Mouse (Mus musculus) limb, embryonic 14.5 days (tissue): ENCODE data around the gene Gm17490. TPM values are rescaled to one million over a fixed set of nuclear protein-coding genes. Genes with fewer than 3 reads are reported as not detected.
"Not testable (repeated sequence)": the region's sequence is repeated elsewhere in the genome, so short reads cannot be mapped to it uniquely, and the experiment has no call there.

Experiments
- ATAC-seq: fragments of 200-750 bp; cut with Nextera tagmentation; 2 replicates; pipeline ENCODE4 v1.8.0; 2017; ENCODE audit warnings: low read depth, moderate number of reproducible peaks, moderate TSS enrichment; ENCODE audit not compliant: low FRiP score
- DNase-seq: peaks from one replicate; pipeline ENCODE4 v3.0.0-alpha.2; 2015; ENCODE audit warnings: low spot score
- H3K27ac ChIP-seq: fragments of 300-500 bp; sonication (generic); replicated peaks from 2 replicates; pipeline ENCODE4 v1.5.1; 2014; ENCODE audit warnings: low read depth, mild to moderate bottlenecking, low read length, moderate library complexity, mixed read lengths
- H3K27me3 ChIP-seq: fragments of 300-500 bp; sonication (generic); 2 replicates; pipeline ENCODE4 v1.6.1; 2014; ENCODE audit warnings: low read length, mixed read lengths; ENCODE audit not compliant: control insufficient read depth, insufficient read depth
- H3K36me3 ChIP-seq: fragments of 300-500 bp; sonication (generic); 2 replicates; pipeline ENCODE4 v1.6.1; 2014; ENCODE audit warnings: mild to moderate bottlenecking, low read length, moderate library complexity, mixed read lengths; ENCODE audit not compliant: control insufficient read depth, insufficient read depth
- H3K4me1 ChIP-seq: fragments of 300-500 bp; sonication (generic); 2 replicates; pipeline ENCODE4 v1.6.1; 2014; ENCODE audit warnings: antibody characterized with exemption, low read length, mixed read lengths; ENCODE audit not compliant: control insufficient read depth, insufficient read depth
- H3K4me2 ChIP-seq: fragments of 300-500 bp; sonication (generic); replicated peaks from 2 replicates; pipeline ENCODE4 v1.6.1; 2014; ENCODE audit warnings: low read depth, mild to moderate bottlenecking, low read length, moderate library complexity; ENCODE audit not compliant: severe bottlenecking
- H3K4me3 ChIP-seq: fragments of 300-500 bp; sonication (generic); replicated peaks from 2 replicates; pipeline ENCODE4 v1.5.1; 2014; ENCODE audit warnings: low read length
- H3K9ac ChIP-seq: fragments of 300-500 bp; sonication (generic); 2 replicates; pipeline ENCODE4 v1.6.1; 2014; ENCODE audit warnings: mild to moderate bottlenecking, low read depth, low read length, moderate library complexity; ENCODE audit not compliant: severe bottlenecking
- H3K9me3 ChIP-seq: fragments of 300-500 bp; sonication (generic); 2 replicates; pipeline ENCODE4 v1.6.1; 2016; ENCODE audit warnings: low read length; ENCODE audit not compliant: control insufficient read depth
- POLR2A ChIP-seq: fragments of 200-500 bp; IDR thresholded peaks from 2 replicates; pipeline ENCODE4 v1.8.0; 2012; ENCODE audit warnings: inconsistent platforms, mild to moderate bottlenecking, moderate library complexity, borderline replicate concordance; ENCODE audit not compliant: insufficient read depth, insufficient read length; ENCODE audit errors: extremely low read depth
- WGBS: fragments of 180-500 bp; shearing (Covaris S2); extraction: QIAGEN DNeasy Blood & Tissue Kit; methylation state at CpG from one replicate; pipeline ENCODE4 v1.1.7; 2014; 5-methylcytosine and 5-hydroxymethylcytosine counted together
- polyA plus RNA-seq, 2 experiments: library from polyadenylated mRNA; depleted of rRNA in 1 of 2; stranded (reverse) in 1 of 2; unstranded in 1 of 2; fragments of >200 nt; fragmentation: Nextera tagmentation in 1 of 2; extraction: Ambion mirVana in 1 of 2; gene quantifications; 2 replicates each; pipeline versions ENCODE4 v1.2.1 to v1.2.3; 2012 to 2014

Gm17490 gene
- polyA plus RNA-seq, 2 experiments = not detected

DNA sequence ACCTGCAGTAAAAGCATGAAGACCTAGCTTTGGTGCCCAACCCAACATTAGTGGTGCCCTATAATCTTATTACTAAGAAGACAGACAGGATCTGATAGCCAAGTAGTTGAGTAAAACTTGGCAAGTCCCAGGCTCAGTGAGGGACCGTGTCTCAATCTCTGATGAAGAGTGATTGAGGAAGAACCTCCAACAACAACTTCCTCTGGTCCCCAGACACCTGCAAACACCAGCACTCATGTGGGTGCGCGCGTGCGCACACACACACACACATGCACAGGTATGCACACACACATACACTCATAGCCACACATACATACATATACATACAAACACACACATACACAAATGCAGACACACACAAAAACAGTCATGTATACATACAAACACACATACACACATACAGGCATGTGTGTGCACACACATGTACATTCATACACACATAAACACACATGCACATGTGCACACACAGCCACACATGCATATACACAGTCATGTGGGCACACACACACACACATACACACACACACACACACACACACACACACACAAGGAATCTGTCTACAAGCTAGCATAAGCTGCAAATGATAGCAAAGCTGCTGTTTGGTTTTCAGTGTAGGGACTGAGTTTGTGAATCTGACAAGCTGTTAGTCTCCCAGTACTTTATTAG is 9.5 kb upstream of the Gm17490 start:
- H3K4me1 ChIP-seq = no peaks in the 10 kb centered on the region

DNA sequence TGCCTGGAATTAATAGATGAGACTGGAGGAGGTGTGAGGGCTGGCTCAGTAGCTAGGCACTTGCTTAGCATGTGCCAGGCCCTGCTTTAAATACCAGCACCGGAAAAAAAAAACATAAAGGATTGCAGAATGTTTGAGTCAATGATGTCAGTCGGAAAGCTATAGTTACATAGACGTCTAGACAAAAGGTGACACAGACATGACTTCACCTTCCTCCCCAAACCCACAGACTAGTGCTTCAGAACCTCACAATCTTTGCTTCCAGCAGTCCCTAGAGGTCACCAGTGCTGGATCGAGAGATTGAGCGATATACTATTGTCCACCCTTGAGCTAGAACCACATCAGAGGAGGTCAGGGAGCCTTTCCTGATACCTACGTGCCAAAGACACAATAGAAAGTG is 9.0 kb upstream of the Gm17490 start:
- DNase-seq = no peak
- Histone ChIP-seq H3K36me3 (no peaks in the 10 kb centered on the region), H3K4me1 (no peaks in the 10 kb centered on the region), H3K27ac (no peak overlapping the region), H3K4me3 (no peak overlapping the region), H3K9me3 (no peaks in the 10 kb centered on the region), H3K9ac (no peak overlapping the region), H3K27me3 (no peaks in the 10 kb centered on the region), H3K4me2 (no peak overlapping the region)
- TF ChIP-seq POLR2A = no peak
- WGBS = 85% methylated on average over 6 of the region's 6 CpGs
- no peak for ATAC-seq

More for the DNA sequence above, 9.5 kb upstream of the Gm17490 start:
- no peaks in the 10 kb centered on the region for H3K9me3 ChIP-seq
- H3K27ac ChIP-seq = no peak overlapping the region
- H3K27me3 ChIP-seq = no peaks in the 10 kb centered on the region
- ATAC-seq = no peak
- WGBS = 98% methylated on average over 5 of the region's 5 CpGs
- H3K36me3 ChIP-seq = no peaks in the 10 kb centered on the region
- DNase-seq = no peak
- TF ChIP-seq POLR2A = no peak
- H3K9ac ChIP-seq = no peak overlapping the region
- no peak overlapping the region for H3K4me3 ChIP-seq
- no peak overlapping the region for H3K4me2 ChIP-seq

DNA sequence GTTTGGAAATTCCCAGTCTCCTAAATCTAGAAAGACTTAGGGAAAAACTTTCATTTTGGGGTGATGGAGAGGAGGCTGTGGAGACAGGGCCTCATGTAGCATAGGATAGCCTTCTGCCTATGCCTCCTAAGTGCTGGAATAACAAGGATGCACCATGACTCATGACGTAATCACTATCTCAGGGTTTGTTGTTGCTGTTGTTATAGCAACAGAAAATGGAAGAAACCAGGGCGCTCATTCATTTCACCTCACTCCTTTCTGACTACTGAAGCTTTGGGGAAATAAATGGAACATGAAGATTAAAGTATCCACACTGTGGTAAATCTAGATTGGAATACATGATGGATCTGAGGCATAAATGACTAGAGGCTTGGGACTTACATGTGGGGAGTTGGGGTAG is 2.3 kb downstream of the Gm17490 start:
- Histone ChIP-seq H3K9me3 (no peaks in the 10 kb centered on the region), H3K27me3 (no peaks in the 10 kb centered on the region)
- WGBS = 81% methylated on average over 2 of the region's 2 CpGs

DNA sequence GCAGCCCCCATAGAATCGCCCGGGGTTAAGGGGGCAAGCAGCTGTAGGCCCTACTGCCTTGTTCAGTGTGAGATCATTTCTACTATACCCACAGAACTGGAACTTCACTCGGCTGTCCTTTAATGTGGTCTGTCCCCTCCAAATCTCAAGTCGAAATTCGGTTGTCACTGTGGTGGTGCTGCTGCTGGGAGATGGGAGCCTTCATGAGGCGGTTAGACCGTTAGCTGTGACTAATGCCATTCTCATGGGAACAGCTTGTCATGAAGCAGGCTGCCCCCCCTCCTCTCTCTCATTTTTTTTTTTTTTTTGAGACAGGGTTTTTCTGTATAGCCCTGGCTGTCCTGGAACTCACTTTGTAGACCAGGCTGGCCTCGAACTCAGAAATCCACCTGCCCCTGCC is 2.9 kb downstream of the Gm17490 start:
- Histone ChIP-seq H3K27ac (no peak overlapping the region), H3K4me3 (no peak overlapping the region), H3K36me3 (no peaks in the 10 kb centered on the region), H3K4me1 (no peaks in the 10 kb centered on the region), H3K9me3 (no peaks in the 10 kb centered on the region), H3K4me2 (no peak overlapping the region), H3K9ac (no peak overlapping the region), H3K27me3 (no peaks in the 10 kb centered on the region)
- TF ChIP-seq POLR2A = no peak
- DNase-seq = no peak
- 88% methylated on average over 8 of the region's 8 CpGs for WGBS
- ATAC-seq = no peak

More for the DNA sequence above, 2.3 kb downstream of the Gm17490 start:
- H3K27ac ChIP-seq = no peak overlapping the region
- H3K36me3 ChIP-seq = no peaks in the 10 kb centered on the region
- no peak for ATAC-seq
- no peak overlapping the region for H3K4me3 ChIP-seq
- H3K4me1 ChIP-seq = no peaks in the 10 kb centered on the region
- DNase-seq = no peak
- H3K4me2 ChIP-seq = no peak overlapping the region
- TF ChIP-seq POLR2A = no peak
- H3K9ac ChIP-seq = no peak overlapping the region

DNA sequence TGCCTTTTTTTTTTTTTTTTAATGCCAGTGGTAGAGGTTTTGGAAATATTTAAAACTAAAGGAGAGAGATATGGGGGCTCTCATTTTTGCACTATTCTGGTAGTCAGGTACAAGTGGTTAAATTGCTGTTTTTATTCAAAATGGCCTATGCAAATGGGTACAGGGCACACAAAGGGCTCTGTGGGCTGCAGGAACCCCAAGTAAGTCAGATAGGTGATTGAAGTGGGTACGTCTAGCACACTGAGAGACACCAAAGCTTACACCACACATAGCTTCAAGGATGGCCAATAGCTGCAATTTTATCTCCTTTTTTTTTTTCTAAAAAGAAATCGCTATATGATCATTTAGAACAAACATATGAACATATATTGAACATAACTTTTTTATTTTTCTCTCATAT is 6.5 kb downstream of the Gm17490 start:
- no peak overlapping the region for H3K9ac ChIP-seq

DNA sequence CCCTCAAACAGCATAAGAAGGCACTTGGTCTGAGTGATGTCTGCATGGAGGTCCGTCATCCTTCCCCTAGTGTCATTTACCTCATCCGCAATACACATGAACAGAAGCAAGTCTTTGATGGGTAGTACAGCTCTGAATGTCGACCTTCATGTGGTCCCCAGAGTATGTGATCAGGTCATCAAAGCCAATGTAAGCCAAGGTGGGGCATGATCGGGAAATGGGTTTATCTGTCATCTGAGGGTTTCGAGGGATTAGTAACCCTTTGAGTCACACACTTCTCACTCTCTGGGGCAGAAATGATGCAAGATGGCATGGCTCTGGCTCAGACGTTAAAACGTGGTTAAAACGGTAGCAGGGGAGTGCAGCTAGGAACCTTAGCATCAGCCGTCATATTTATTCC is 9.2 kb downstream of the Gm17490 start:
- TF ChIP-seq POLR2A = no peak
- WGBS = 90% methylated on average over 9 of the region's 9 CpGs
- no peak for ATAC-seq

More for the DNA sequence above, 6.5 kb downstream of the Gm17490 start:
- Histone ChIP-seq H3K36me3 (no peaks in the 10 kb centered on the region), H3K27me3 (no peaks in the 10 kb centered on the region), H3K9me3 (no peaks in the 10 kb centered on the region), H3K4me2 (no peak overlapping the region), H3K27ac (no peak overlapping the region), H3K4me1 (no peaks in the 10 kb centered on the region), H3K4me3 (no peak overlapping the region)
- TF ChIP-seq POLR2A = no peak
- WGBS = 74% methylated on average over 2 of the region's 2 CpGs
- ATAC-seq (no peak), DNase-seq (no peak)

DNA sequence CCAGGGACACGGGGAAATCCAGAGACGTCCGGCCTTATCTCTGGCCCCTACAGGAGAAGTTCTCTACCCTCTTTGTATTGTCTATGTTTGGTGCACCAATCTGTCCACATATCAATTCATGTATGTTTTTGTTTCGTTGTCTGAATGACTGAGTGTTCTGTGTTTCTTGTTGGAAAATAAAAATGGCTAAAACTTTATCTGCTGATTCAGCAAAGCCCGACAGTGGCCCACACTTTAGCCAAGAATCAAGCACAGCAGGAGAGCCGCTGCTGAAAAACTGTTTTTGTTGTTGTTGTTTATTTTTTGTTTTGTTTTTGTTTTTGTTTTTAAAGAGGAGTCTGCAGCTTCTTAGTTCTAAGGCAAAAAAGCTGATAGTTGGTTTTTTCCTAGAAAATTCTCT is 13.1 kb downstream of the Gm17490 start:
- not testable (repeated sequence) for ATAC-seq, H3K36me3 ChIP-seq, H3K9me3 ChIP-seq, H3K4me2 ChIP-seq, DNase-seq, H3K27me3 ChIP-seq, H3K9ac ChIP-seq, H3K27ac ChIP-seq, H3K4me3 ChIP-seq, H3K4me1 ChIP-seq
- 86% methylated on average over 6 of the region's 6 CpGs for WGBS

More for the DNA sequence above, 9.2 kb downstream of the Gm17490 start:
- Histone ChIP-seq H3K4me3 (no peak overlapping the region), H3K27ac (no peak overlapping the region), H3K4me1 (no peaks in the 10 kb centered on the region), H3K27me3 (no peaks in the 10 kb centered on the region), H3K4me2 (no peak overlapping the region), H3K36me3 (no peaks in the 10 kb centered on the region), H3K9ac (no peak overlapping the region), H3K9me3 (no peaks in the 10 kb centered on the region)
- DNase-seq = no peak

DNA sequence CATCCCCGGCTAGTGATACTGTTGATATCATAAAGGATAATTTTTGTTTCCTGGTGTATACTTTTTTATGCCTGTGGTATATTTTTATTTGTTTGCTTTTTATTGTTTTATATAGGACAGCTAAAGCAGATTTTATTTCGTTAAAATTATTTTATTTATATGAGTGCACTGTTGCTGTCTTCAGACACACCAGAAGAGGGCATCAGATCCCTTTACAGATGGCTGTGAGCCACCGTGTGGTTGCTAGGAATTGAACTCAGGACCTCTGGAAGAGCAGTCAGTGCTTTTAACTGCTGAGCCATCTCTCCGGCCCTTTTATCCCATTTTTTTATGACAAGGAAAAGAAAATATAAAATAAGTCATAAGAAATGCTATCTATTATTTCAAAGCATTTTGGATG is 19.3 kb downstream of the Gm17490 start:
- not testable (repeated sequence) for H3K36me3 ChIP-seq, H3K9ac ChIP-seq, DNase-seq, H3K4me2 ChIP-seq, H3K4me1 ChIP-seq, ATAC-seq, H3K4me3 ChIP-seq, H3K9me3 ChIP-seq, H3K27ac ChIP-seq, H3K27me3 ChIP-seq
- WGBS = 81% methylated on average over 4 of the region's 4 CpGs
